Mouse (Mus musculus) brain, embryonic 14.5 days (tissue): ENCODE results near the gene Arpc1a. TPM values are rescaled to one million over a fixed set of nuclear protein-coding genes. Genes with fewer than 3 reads are reported as not detected.
"Not testable (repeated sequence)": the region's sequence is repeated elsewhere in the genome, so short reads cannot be mapped to it uniquely, and the experiment has no call there.

Experiments used
- DNase-seq: peaks from one replicate; pipeline ENCODE4 v3.0.0-alpha.2; 2011; ENCODE audit warnings: low read depth
- CTCF ChIP-seq: fragments of 200-500 bp; IDR thresholded peaks from 2 replicates; pipeline ENCODE4 v1.5.1; 2012; ENCODE audit warnings: inconsistent platforms, mild to moderate bottlenecking, moderate library complexity, borderline replicate concordance; ENCODE audit not compliant: insufficient read depth, insufficient read length; ENCODE audit errors: extremely low read depth
- POLR2A ChIP-seq: fragments of 200-500 bp; IDR thresholded peaks from 2 replicates; pipeline ENCODE4 v1.6.1; 2012; ENCODE audit warnings: mild to moderate bottlenecking, inconsistent platforms, borderline replicate concordance; ENCODE audit not compliant: poor library complexity, insufficient read depth, insufficient read length, severe bottlenecking; ENCODE audit errors: extremely low read depth
- polyA plus RNA-seq: library from polyadenylated mRNA; depleted of rRNA; stranded (reverse); fragments of >200 nt; gene quantifications from 2 replicates; pipeline ENCODE4 v1.2.3, GENCODE M21; 2012; rRNA removed

Gene Arpc1a
- polyA plus RNA-seq, result 260 and 261 TPM in 2 replicates

- TF ChIP-seq CTCF, result no peak
- TF ChIP-seq POLR2A, result peak; percentile 85; the same call in 1 of the 2 replicates
- peak; percentile 98 for DNase-seq
Observed at GRCm38 (mm10) chr5:145083632-145084451, at the start of gene Arpc1a, which contains the start of gene Kpna7. TSS of gene Arpc1a (plus strand) at chr5:145083830. TSS of gene Kpna7 (minus strand) at chr5:145084030.

- peak; percentile 37; the same call in 1 of the 2 replicates for TF ChIP-seq CTCF
- no peak for TF ChIP-seq POLR2A
- no peak for DNase-seq
Observed at GRCm38 (mm10) chr5:145041628-145042027, 42.0 kb upstream of the Arpc1a start.

GRCm38 (mm10) chr5:145042690-145043089 lies 40.9 kb upstream of the Arpc1a start, which contains the start of gene 1700018F24Rik:
TSS of gene 1700018F24Rik (plus strand) at chr5:145042990.
- not testable (repeated sequence) for DNase-seq

- not testable (repeated sequence) for DNase-seq
Observed at GRCm38 (mm10) chr5:145054187-145054586, 29.4 kb upstream of the Arpc1a start.

- peak; percentile 62 for DNase-seq
- TF ChIP-seq POLR2A (no peak), CTCF (no peak)
Observed at GRCm38 (mm10) chr5:145057907-145058306, 25.7 kb upstream of the Arpc1a start.

GRCm38 (mm10) chr5:145058722-145059121 lies 24.9 kb upstream of the Arpc1a start:
- no peak for TF ChIP-seq POLR2A
- TF ChIP-seq CTCF, result no peak
- no peak for DNase-seq

GRCm38 (mm10) chr5:145059524-145059923 lies 24.1 kb upstream of the Arpc1a start:
- TF ChIP-seq POLR2A (no peak), CTCF (no peak)
- DNase-seq, result no peak

GRCm38 (mm10) chr5:145064765-145065340 lies 18.8 kb upstream of the Arpc1a start:
- no peak for TF ChIP-seq POLR2A
- TF ChIP-seq CTCF, result no peak
- no peak for DNase-seq

GRCm38 (mm10) chr5:145068863-145069262 lies 14.8 kb upstream of the Arpc1a start:
- DNase-seq, result no peak
- no peak for TF ChIP-seq POLR2A
- TF ChIP-seq CTCF, result no peak

GRCm38 (mm10) chr5:145069707-145070106 lies 13.9 kb upstream of the Arpc1a start:
- TF ChIP-seq POLR2A, result no peak
- peak; percentile 88 for TF ChIP-seq CTCF
- peak; percentile 82 for DNase-seq

- TF ChIP-seq POLR2A, result no peak
- peak; percentile 22; the same call in 1 of the 2 replicates for TF ChIP-seq CTCF
- peak; percentile 13 for DNase-seq
Observed at GRCm38 (mm10) chr5:145071342-145071741, 12.3 kb upstream of the Arpc1a start.

GRCm38 (mm10) chr5:145075081-145075480 lies 8.5 kb upstream of the Arpc1a start:
- no peak for TF ChIP-seq POLR2A
- no peak for TF ChIP-seq CTCF
- DNase-seq, result no peak

- no peak for DNase-seq
- TF ChIP-seq POLR2A, result no peak
- TF ChIP-seq CTCF, result no peak
Observed at GRCm38 (mm10) chr5:145081866-145082613, 1.6 kb upstream of the Arpc1a start.

- not testable (repeated sequence) for DNase-seq
Observed at GRCm38 (mm10) chr5:145083201-145083600, 429 bp upstream of the Arpc1a start.
